Mouse (Mus musculus): ENCODE measurements around the gene Shmt1. TPM values are rescaled to one million over a fixed set of nuclear protein-coding genes. Genes with fewer than 3 reads are reported as not detected.

Shmt1 gene
- polyA plus RNA-seq, 1 experiment from 2014 or later: 79.4 TPM

DNA sequence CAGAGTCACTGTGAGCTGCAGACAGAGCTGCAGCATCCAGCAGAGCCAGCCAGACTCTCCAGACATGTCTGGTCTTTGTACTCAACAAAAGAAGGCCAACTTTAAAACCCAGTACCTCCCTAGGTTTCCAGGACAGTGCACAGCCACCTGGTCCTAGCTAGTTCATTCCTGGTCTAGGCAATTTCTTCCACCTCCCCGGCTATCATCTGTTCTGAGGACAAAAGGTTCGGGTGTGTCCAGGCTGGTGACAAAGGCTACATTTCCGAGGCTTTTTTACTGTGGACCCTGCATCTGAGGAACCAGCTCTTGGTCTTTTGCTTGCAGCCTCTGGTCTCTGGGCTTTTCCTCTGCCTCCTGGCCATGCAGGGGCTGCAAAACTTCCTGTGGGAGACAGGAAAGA lies 71.2 kb downstream of the Shmt1 start:
- WGBS: 82% methylated on average over 3 of the region's 3 CpGs
- no peaks in the 10 kb centered on the region for H3K27me3 ChIP-seq (ENCODE audit: insufficient read depth, low read length)
- no peak overlapping the region for H3K9ac ChIP-seq (replicated peaks; ENCODE audit: low read length)
- H3K4me2 ChIP-seq (replicated peaks; ENCODE audit: low read depth, low read length): no peak overlapping the region
- H3K27ac ChIP-seq (ENCODE audit: low read length): no peak overlapping the region
- H3K36me3 ChIP-seq (ENCODE audit: insufficient read depth, low read length): peaks cover 44% of the 10 kb centered on the region
- no peak overlapping the region for H3K4me3 ChIP-seq (ENCODE audit: low read length)
- H3K9me3 ChIP-seq (ENCODE audit: low read length): no peaks in the 10 kb centered on the region
- no peak for ATAC-seq (ENCODE audit: low FRiP score, low TSS enrichment)
- no peaks in the 10 kb centered on the region for H3K4me1 ChIP-seq (ENCODE audit: insufficient read depth, low read length)

Other genes starting within 250 kb of the Shmt1 start
- gene Llgl1, start 112.0 kb downstream of the Shmt1 start, polyA plus RNA-seq (2015; fragmentation: Nextera tagmentation; extraction: Ambion mirVana): 61.7 and 63.6 TPM in 2 replicates
- 93.7 and 94.3 TPM in 2 replicates for gene Flii, start 84.5 kb downstream of the Shmt1 start, polyA plus RNA-seq (2015; fragmentation: Nextera tagmentation; extraction: Ambion mirVana)
- 16.2 and 17.2 TPM in 2 replicates for gene Mief2, start 83.3 kb downstream of the Shmt1 start, polyA plus RNA-seq (2015; fragmentation: Nextera tagmentation; extraction: Ambion mirVana)
- 17.1 and 19.6 TPM in 2 replicates for gene Top3a, start 34.4 kb downstream of the Shmt1 start, polyA plus RNA-seq (2015; fragmentation: Nextera tagmentation; extraction: Ambion mirVana)
- 6.6 and 7.6 TPM in 2 replicates for gene Smcr8, start 34.2 kb downstream of the Shmt1 start, polyA plus RNA-seq (2015; fragmentation: Nextera tagmentation; extraction: Ambion mirVana)
- gene Dhrs7b, start 18.9 kb upstream of the Shmt1 start, polyA plus RNA-seq (2015; fragmentation: Nextera tagmentation; extraction: Ambion mirVana): 41.7 and 42.8 TPM in 2 replicates
- 72.0 and 79.6 TPM in 2 replicates for gene Tmem11, start 67.6 kb upstream of the Shmt1 start, polyA plus RNA-seq (2015; fragmentation: Nextera tagmentation; extraction: Ambion mirVana)
- gene Natd1, start 103.0 kb upstream of the Shmt1 start, polyA plus RNA-seq (2015; fragmentation: Nextera tagmentation; extraction: Ambion mirVana): 29.9 and 31.2 TPM in 2 replicates
- gene Map2k3, start 120.3 kb upstream of the Shmt1 start, polyA plus RNA-seq (2015; fragmentation: Nextera tagmentation; extraction: Ambion mirVana): 138 and 142 TPM in 2 replicates
- 0.30 and 0.32 TPM in 2 replicates for gene Kcnj12, start 210.8 kb upstream of the Shmt1 start, polyA plus RNA-seq (2015; fragmentation: Nextera tagmentation; extraction: Ambion mirVana)

Measured in kidney, embryonic 16.5 days (tissue).